Mouse (Mus musculus) ES-CJ7 (cell line): ENCODE measurements at regions not wholly inside any gene's neighbourhood (a gene's known extent, or its start where the extent isn't known, plus 50 kb on each side); places are given as distances from the start of the nearest gene placed in this dataset.

Experiments
- DNase-seq: peaks from one replicate; pipeline ENCODE4 v3.0.0; 2011; ENCODE audit warnings: low read depth, low spot score

GRCm38 (mm10) chr11:44027046-44027445 lies 126.0 kb upstream of the Adra1b start:
- DNase-seq = no peak

GRCm38 (mm10) chr11:44046083-44046482 lies 145.1 kb upstream of the Adra1b start:
- no peak for DNase-seq

- DNase-seq = no peak
These were observed 148.4 kb upstream of the Adra1b start for GRCm38 (mm10) chr11:44049253-44049976.

- DNase-seq = no peak
These were observed 151.5 kb upstream of the Adra1b start for GRCm38 (mm10) chr11:44052481-44052880.

- no peak for DNase-seq
These were observed 161.4 kb upstream of the Adra1b start for GRCm38 (mm10) chr11:44062446-44062845.

- no peak for DNase-seq
These were observed 165.2 kb upstream of the Adra1b start for GRCm38 (mm10) chr11:44066176-44066575.

GRCm38 (mm10) chr11:44083716-44084115 lies 182.7 kb upstream of the Adra1b start:
- DNase-seq = no peak

GRCm38 (mm10) chr11:44086951-44087350 lies 185.9 kb upstream of the Adra1b start:
- peak; percentile 52 for DNase-seq

- peak; percentile 18 for DNase-seq
These were observed 188.5 kb upstream of the Adra1b start for GRCm38 (mm10) chr11:44089514-44089913.

- no peak for DNase-seq
These were observed 194.3 kb upstream of the Adra1b start for GRCm38 (mm10) chr11:44095280-44095679.

GRCm38 (mm10) chr11:44103188-44103840 lies 202.3 kb upstream of the Adra1b start:
- DNase-seq = no peak

GRCm38 (mm10) chr11:44103841-44104191 lies 202.8 kb upstream of the Adra1b start:
- DNase-seq = no peak

GRCm38 (mm10) chr11:44106231-44106630 lies 205.2 kb upstream of the Adra1b start:
- DNase-seq = no peak

GRCm38 (mm10) chr11:44111525-44111924 lies 210.5 kb upstream of the Adra1b start:
- no peak for DNase-seq

- DNase-seq = no peak
These were observed 226.1 kb upstream of the Adra1b start for GRCm38 (mm10) chr11:44127088-44127487.

GRCm38 (mm10) chr11:44128481-44128880 lies 227.5 kb upstream of the Adra1b start:
- no peak for DNase-seq

GRCm38 (mm10) chr11:44133244-44133643 lies 232.2 kb upstream of the Adra1b start:
- no peak for DNase-seq

GRCm38 (mm10) chr11:44136024-44136423 lies 235.0 kb upstream of the Adra1b start:
- DNase-seq = no peak

GRCm38 (mm10) chr11:44142996-44143395 lies 242.0 kb upstream of the Adra1b start:
- DNase-seq = no peak

- DNase-seq = no peak
These were observed 243.5 kb upstream of the Adra1b start for GRCm38 (mm10) chr11:44144477-44144876.

- DNase-seq = no peak
These were observed 245.4 kb upstream of the Adra1b start for GRCm38 (mm10) chr11:44146419-44146818.

GRCm38 (mm10) chr11:44153576-44153975 lies 246.3 kb upstream of the Il12b start:
- no peak for DNase-seq

- no peak for DNase-seq
These were observed 244.3 kb upstream of the Il12b start for GRCm38 (mm10) chr11:44155591-44155990.
